Mouse (Mus musculus) CD8-positive naive resting alpha-beta T cell, adult 57 days (primary cell): ENCODE measurements around the gene Odf3b. TPM values are rescaled to one million over a fixed set of nuclear protein-coding genes. Genes with fewer than 3 reads are reported as not detected.

ENCODE experiments used
- total RNA-seq: library from RNA; stranded (reverse); gene quantifications from one replicate; pipeline ENCODE4 v1.2.4, GENCODE M21; 2023

Odf3b gene
- total RNA-seq, result not detected

GRCm38 (mm10) chr15:89378831-89379401 is at the start of gene Odf3b:
Odf3b (minus strand) TSS chr15:89379282.

GRCm38 (mm10) chr15:89425711-89426121 is 46.6 kb upstream of the Odf3b start, which contains the start of gene Cpt1b:
Cpt1b (minus strand) TSS chr15:89425863.

GRCm38 (mm10) chr15:89410118-89410517 is 31.0 kb upstream of the Odf3b start, which contains the start of gene Syce3:
Syce3 (minus strand) TSS chr15:89410503.

GRCm38 (mm10) chr15:89384617-89385016 is 5.5 kb upstream of the Odf3b start, which contains the start of gene Klhdc7b:
Klhdc7b (plus strand) TSS chr15:89384917.

GRCm38 (mm10) chr15:89376957-89377356 is 2.1 kb downstream of the Odf3b start, which contains the start of gene Tymp:
Tymp (minus strand) TSS chr15:89377039.

GRCm38 (mm10) chr15:89373762-89374248 is 5.3 kb downstream of the Odf3b start, which contains the start of gene Sco2:
Sco2 (minus strand) TSS chr15:89373846.

GRCm38 (mm10) chr15:89355241-89356187 is 23.6 kb downstream of the Odf3b start, which contains the start of the genes Lmf2 and Ncaph2:
Lmf2 (minus strand) TSS chr15:89355659.
Ncaph2 (plus strand) TSS chr15:89355719.

GRCm38 (mm10) chr15:89334271-89334670 is 44.8 kb downstream of the Odf3b start, which contains the start of gene Miox:
Miox (plus strand) TSS chr15:89334398.

Other genes with a start within 250 kb of the Odf3b start
- 0.37 TPM for gene Mapk12, start 238.6 kb downstream of the Odf3b start, total RNA-seq
- gene Mapk11, start 229.7 kb downstream of the Odf3b start, total RNA-seq, result 7.1 TPM
- 1.8 TPM for gene Plxnb2, start 198.5 kb downstream of the Odf3b start, total RNA-seq
- gene Dennd6b, start 182.8 kb downstream of the Odf3b start, total RNA-seq, result 24.3 TPM
- gene Ppp6r2, start 167.7 kb downstream of the Odf3b start, total RNA-seq, result 38.3 TPM
- 424 TPM for gene Sbf1, start 64.0 kb downstream of the Odf3b start, total RNA-seq
- gene Adm2, start 56.6 kb downstream of the Odf3b start, total RNA-seq, result not detected
- gene Miox, start 44.9 kb downstream of the Odf3b start, total RNA-seq, result not detected
- gene Lmf2, start 23.6 kb downstream of the Odf3b start, total RNA-seq, result 33.6 TPM
- 117 TPM for gene Ncaph2, start 23.6 kb downstream of the Odf3b start, total RNA-seq
- gene Sco2, start 5.4 kb downstream of the Odf3b start, total RNA-seq, result 17.8 TPM
- 0.49 TPM for gene Tymp, start 2.2 kb downstream of the Odf3b start, total RNA-seq
- gene Klhdc7b, start 5.6 kb upstream of the Odf3b start, total RNA-seq, result not detected
- gene Syce3, start 31.2 kb upstream of the Odf3b start, total RNA-seq, result not detected
- 8.1 TPM for gene Cpt1b, start 46.6 kb upstream of the Odf3b start, total RNA-seq
- 12.1 TPM for gene C730034F03Rik, start 50.3 kb upstream of the Odf3b start, total RNA-seq
- not detected for gene Gm44502, start 50.4 kb upstream of the Odf3b start, total RNA-seq
- gene Chkb, start 50.6 kb upstream of the Odf3b start, total RNA-seq, result 220 TPM
- not detected for gene Mapk8ip2, start 74.6 kb upstream of the Odf3b start, total RNA-seq
- gene Arsa, start 98.1 kb upstream of the Odf3b start, total RNA-seq, result 13.4 TPM
- 0.43 TPM for gene Shank3, start 120.3 kb upstream of the Odf3b start, total RNA-seq
- not detected for gene Acr, start 189.0 kb upstream of the Odf3b start, total RNA-seq
- gene Rabl2, start 212.6 kb upstream of the Odf3b start, total RNA-seq, result 1.1 TPM